Mouse (Mus musculus): ENCODE measurements around the gene Timm17a.

GRCm38 (mm10) chr1:135325934-135326333, 12.4 kb upstream of the Timm17a start:
- TF ChIP-seq TAL1 (IDR thresholded peaks at IDR 0.05; ENCODE audit: low read length) = no peak
- TF ChIP-seq GATA1 (IDR thresholded peaks at IDR 0.05; ENCODE audit: low read length) = no peak

Measured in erythroblast, embryonic 14.5 days (primary cell).